Mouse (Mus musculus): ENCODE measurements at regions not wholly inside any gene's neighbourhood (a gene's known extent, or its start where the extent isn't known, plus 50 kb on each side); places are given as distances from the start of the nearest gene placed in this dataset.
A peak's percentile ranks its signal among the peaks of the same experiment; 100 is the strongest.

DNA sequence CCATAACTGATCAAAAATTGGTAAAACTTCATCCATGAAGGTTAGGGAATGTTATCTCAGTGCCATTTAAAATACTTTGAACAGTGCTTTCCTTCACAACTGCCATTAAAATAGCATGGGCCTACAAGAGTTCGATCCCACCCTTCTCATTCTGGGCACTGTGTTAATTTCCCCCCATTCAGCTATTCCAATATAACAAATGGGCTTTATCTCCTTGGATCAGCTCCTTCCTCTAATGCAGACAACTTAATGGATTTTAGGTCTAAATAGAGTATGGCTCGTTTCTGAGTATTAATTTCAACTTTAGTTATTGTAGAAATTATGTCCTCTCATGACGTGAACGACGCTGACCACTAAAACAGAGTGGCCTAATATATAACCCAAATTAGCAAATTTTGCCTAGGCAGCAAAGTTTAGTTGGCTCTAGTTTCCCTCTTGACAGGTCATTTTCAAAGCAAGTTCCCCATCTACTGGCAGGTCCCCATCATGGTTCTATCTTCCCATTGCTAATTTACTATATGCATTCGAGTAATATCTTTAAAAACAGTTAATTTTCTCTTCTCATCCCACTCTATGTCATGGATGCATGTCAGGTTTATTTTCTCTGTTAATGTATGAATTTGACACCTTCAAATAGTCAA is 544.1 kb downstream of the Arl4a start:
- intact Hi-C loops (cut with DNase I): loop anchor here (2.0 to 5.0 kb wide), 3 partner anchors 711 to 1363 kb away; no protein-coding TSS in a partner anchor
- DNase-seq: peak; percentile 17

DNA sequence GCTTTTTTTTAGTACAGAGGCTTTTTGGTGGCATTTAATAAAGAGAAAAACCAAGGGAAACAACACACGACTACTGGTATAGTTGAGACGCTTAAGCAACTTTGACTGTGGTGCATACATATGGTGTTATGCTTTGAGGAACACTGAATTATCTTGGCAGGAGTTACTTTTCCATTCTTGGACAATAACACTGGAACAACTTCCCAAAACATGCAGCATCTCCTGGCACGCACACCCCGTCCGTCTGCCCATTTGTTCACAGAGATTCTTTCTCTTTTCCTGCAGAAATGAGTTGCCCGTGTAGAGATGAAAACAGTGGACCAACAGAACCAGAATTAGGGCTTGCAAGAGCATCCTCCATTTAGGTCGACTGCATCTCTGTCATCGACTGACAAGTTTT is 544.7 kb downstream of the Arl4a start:
- peak; percentile 42 for DNase-seq
- intact Hi-C loops (cut with DNase I): loop anchor here (2.0 to 5.0 kb wide), 2 partner anchors 711 to 1150 kb away; no protein-coding TSS in a partner anchor

DNA sequence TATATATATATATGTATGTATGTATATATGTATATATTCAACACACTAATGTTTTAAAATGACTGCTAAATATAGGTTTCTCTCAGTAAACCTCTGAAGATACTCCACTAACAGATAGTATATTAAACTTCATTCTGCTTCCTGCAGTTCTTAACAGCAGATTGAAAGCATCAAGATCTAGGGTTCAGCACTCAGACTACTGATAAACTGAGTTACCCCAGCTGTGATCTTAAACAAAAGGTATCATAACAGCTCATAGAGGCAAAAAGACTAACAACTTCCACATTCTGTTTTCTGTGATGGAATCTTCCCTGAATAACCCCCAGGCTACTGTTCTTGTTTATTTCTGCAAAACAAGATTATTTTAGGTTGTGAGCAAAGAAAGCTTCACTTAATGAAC is 564.8 kb downstream of the Arl4a start:
- intact Hi-C loops (cut with DNase I): no loop called here
- DNase-seq: no peak
